ENCODE assay signal across 7 mouse cellular contexts in genomic region chr3:79196708-79197437, GRCm38 (mm10).
A peak's percentile ranks its signal among the peaks of the same experiment; 100 is the strongest.
DNase-seq lines count a peak whose midpoint lies in the region; ATAC-seq lines count a peak whose summit lies in the region.

No protein-coding gene starts in this region.

- WGBS in forebrain, embryonic 16.5 days = 59% methylated on average over 6 of the region's 6 CpGs
- WGBS in intestine, embryonic 16.5 days = 48% methylated on average over 6 of the region's 6 CpGs
- WGBS in lung, embryonic 16.5 days = 46% methylated on average over 6 of the region's 6 CpGs

- DNase-seq in testis, postnatal 10 days (ENCODE audit: low spot score) = peak; percentile 64
- DNase-seq in testis, postnatal 14 days (ENCODE audit: low spot score) = no peak
- DNase-seq in adrenal gland, postnatal 14 days = peak; percentile 69
- peak; percentile 68 for DNase-seq in retina, postnatal 1 day

- no peak overlapping the region for H3K4me3 ChIP-seq in forebrain, embryonic 16.5 days (replicated peaks; ENCODE audit: low read length)
- no peak overlapping the region for H3K4me3 ChIP-seq in intestine, embryonic 16.5 days (ENCODE audit: low read length)
- H3K4me3 ChIP-seq in lung, embryonic 16.5 days (ENCODE audit: low read length) = no peak overlapping the region

- no peaks in the 10 kb centered on the region for H3K9me3 ChIP-seq in forebrain, embryonic 16.5 days (ENCODE audit: control insufficient read depth, low read length)
- no peaks in the 10 kb centered on the region for H3K9me3 ChIP-seq in intestine, embryonic 16.5 days (ENCODE audit: control insufficient read depth, low read length)
- no peaks in the 10 kb centered on the region for H3K9me3 ChIP-seq in lung, embryonic 16.5 days (ENCODE audit: control insufficient read depth, low read length)

- ATAC-seq in forebrain, embryonic 16.5 days = peak; percentile 78
- ATAC-seq in intestine, embryonic 16.5 days = peak; percentile 57
- peak; percentile 75 for ATAC-seq in lung, embryonic 16.5 days (ENCODE audit: low read depth)

- H3K4me1 ChIP-seq in forebrain, embryonic 16.5 days (replicated peaks; ENCODE audit: control insufficient read depth, insufficient read depth, low read length) = peaks cover 14% of the 10 kb centered on the region
- H3K4me1 ChIP-seq in intestine, embryonic 16.5 days (ENCODE audit: control insufficient read depth, insufficient read depth, low read length) = peaks cover 12% of the 10 kb centered on the region
- peaks cover 5% of the 10 kb centered on the region; the same call in 1 of the 2 replicates for H3K4me1 ChIP-seq in lung, embryonic 16.5 days (replicated peaks; ENCODE audit: control insufficient read depth, insufficient read depth, low read length)

- no peak overlapping the region for H3K27ac ChIP-seq in forebrain, embryonic 16.5 days (ENCODE audit: low read length)
- no peak overlapping the region for H3K27ac ChIP-seq in intestine, embryonic 16.5 days (ENCODE audit: low read length)
- no peak overlapping the region for H3K27ac ChIP-seq in lung, embryonic 16.5 days (ENCODE audit: low read length)

- no peaks in the 10 kb centered on the region for H3K36me3 ChIP-seq in forebrain, embryonic 16.5 days (ENCODE audit: control insufficient read depth, insufficient read depth)
- no peaks in the 10 kb centered on the region for H3K36me3 ChIP-seq in intestine, embryonic 16.5 days (ENCODE audit: control insufficient read depth, insufficient read depth, low read length)
- H3K36me3 ChIP-seq in lung, embryonic 16.5 days (ENCODE audit: control insufficient read depth, insufficient read depth, low read length) = 0 out of 2 replicates have a peak, but pooled peaks cover 2% of the 10 kb centered on the region

- no peak overlapping the region for H3K9ac ChIP-seq in forebrain, embryonic 16.5 days (replicated peaks; ENCODE audit: low read depth, low read length)
- H3K9ac ChIP-seq in intestine, embryonic 16.5 days (ENCODE audit: low read depth, low read length) = no peak overlapping the region
- H3K9ac ChIP-seq in lung, embryonic 16.5 days (ENCODE audit: low read length) = no peak overlapping the region

- H3K4me2 ChIP-seq in forebrain, embryonic 16.5 days (ENCODE audit: low read length) = no peak overlapping the region
- 0 out of 2 replicates have a peak overlapping the region, but pooled peaks have one; percentile 21 for H3K4me2 ChIP-seq in intestine, embryonic 16.5 days (ENCODE audit: low read depth, low read length)
- no peak overlapping the region for H3K4me2 ChIP-seq in lung, embryonic 16.5 days (ENCODE audit: low read depth, low read length)

- no peaks in the 10 kb centered on the region for H3K27me3 ChIP-seq in forebrain, embryonic 16.5 days (replicated peaks; ENCODE audit: control insufficient read depth, insufficient read depth, low read length)
- H3K27me3 ChIP-seq in intestine, embryonic 16.5 days (replicated peaks; ENCODE audit: control insufficient read depth, insufficient read depth, low read length) = no peaks in the 10 kb centered on the region
- H3K27me3 ChIP-seq in lung, embryonic 16.5 days (ENCODE audit: control insufficient read depth, insufficient read depth, low read depth, low read length) = no peaks in the 10 kb centered on the region
